Mouse (Mus musculus) stomach, embryonic 16.5 days (tissue): ENCODE measurements around the gene Gucd1. TPM values are rescaled to one million over a fixed set of nuclear protein-coding genes. Genes with fewer than 3 reads are reported as not detected.

Experiments
- ATAC-seq: fragments of 200-750 bp; cut with Nextera tagmentation; 2 replicates; pipeline ENCODE4 v1.8.0; 2017; ENCODE audit warnings: moderate number of reproducible peaks, moderate TSS enrichment; ENCODE audit not compliant: insufficient read depth, low FRiP score
- H3K27ac ChIP-seq: fragments of 300-500 bp; sonication (generic); 2 replicates; pipeline ENCODE4 v1.5.1; 2014; ENCODE audit warnings: low read length
- H3K27me3 ChIP-seq: fragments of 300-500 bp; sonication (generic); 2 replicates; pipeline ENCODE4 v1.6.1; 2014; ENCODE audit warnings: low read length, control low read depth, mixed read lengths; ENCODE audit not compliant: control insufficient read depth, insufficient read depth
- H3K36me3 ChIP-seq: fragments of 300-500 bp; sonication (generic); 2 replicates; pipeline ENCODE4 v1.6.1; 2014; ENCODE audit warnings: low read length; ENCODE audit not compliant: control insufficient read depth, insufficient read depth
- H3K4me1 ChIP-seq: fragments of 300-500 bp; sonication (generic); 2 replicates; pipeline ENCODE4 v1.6.1; 2014; ENCODE audit warnings: low read length, control low read depth, mixed read lengths; ENCODE audit not compliant: control insufficient read depth, insufficient read depth
- H3K4me2 ChIP-seq: fragments of 300-500 bp; sonication (generic); 2 replicates; pipeline ENCODE4 v1.6.1; 2014; ENCODE audit warnings: low read depth, low read length, mixed read lengths
- H3K4me3 ChIP-seq: fragments of 300-500 bp; sonication (generic); replicated peaks from 2 replicates; pipeline ENCODE4 v1.5.1; 2014; ENCODE audit warnings: mild to moderate bottlenecking, low read length
- H3K9ac ChIP-seq: fragments of 300-500 bp; sonication (generic); 2 replicates; pipeline ENCODE4 v1.6.1; 2014; ENCODE audit warnings: low read length
- H3K9me3 ChIP-seq: fragments of 300-500 bp; sonication (generic); replicated peaks from 2 replicates; pipeline ENCODE4 v1.6.1; 2016; ENCODE audit warnings: low read length, control low read depth; ENCODE audit not compliant: control insufficient read depth
- WGBS: fragments of 180-500 bp; shearing (Covaris S2); extraction: QIAGEN DNeasy Blood & Tissue Kit; methylation state at CpG from one replicate; pipeline ENCODE4 v1.1.7; 2014; 5-methylcytosine and 5-hydroxymethylcytosine counted together
- polyA plus RNA-seq: library from polyadenylated mRNA; unstranded; fragments of >200 nt; fragmentation: Nextera tagmentation; extraction: Ambion mirVana; gene quantifications from 2 replicates; pipeline ENCODE4 v1.2.1, GENCODE M21; 2015

Gene Gucd1
- polyA plus RNA-seq, 1 experiment from 2014 or later, result 24.7 TPM

- Histone ChIP-seq H3K27ac (no peak overlapping the region), H3K9ac (no peak overlapping the region), H3K4me1 (no peaks in the 10 kb centered on the region), H3K4me3 (no peak overlapping the region), H3K4me2 (no peak overlapping the region), H3K9me3 (no peaks in the 10 kb centered on the region), H3K27me3 (no peaks in the 10 kb centered on the region), H3K36me3 (no peaks in the 10 kb centered on the region)
- no peak for ATAC-seq
- 78% methylated on average over 2 of the region's 2 CpGs for WGBS
Measured at GRCm38 (mm10) chr10:75490731-75491130, 27.0 kb downstream of the Gucd1 start.

- no peak overlapping the region for H3K27ac ChIP-seq
- WGBS, result 64% methylated on average over 2 of the region's 2 CpGs
- no peaks in the 10 kb centered on the region for H3K4me1 ChIP-seq
- no peak overlapping the region for H3K9ac ChIP-seq
- H3K36me3 ChIP-seq, result no peaks in the 10 kb centered on the region
- no peaks in the 10 kb centered on the region for H3K27me3 ChIP-seq
- H3K9me3 ChIP-seq, result no peaks in the 10 kb centered on the region
- H3K4me3 ChIP-seq, result no peak overlapping the region
- H3K4me2 ChIP-seq, result no peak overlapping the region
- no peak for ATAC-seq
Measured at GRCm38 (mm10) chr10:75489522-75489921, 28.2 kb downstream of the Gucd1 start.

GRCm38 (mm10) chr10:75487131-75487530 lies 30.6 kb downstream of the Gucd1 start:
- Histone ChIP-seq H3K36me3 (no peaks in the 10 kb centered on the region), H3K9ac (no peak overlapping the region), H3K4me3 (no peak overlapping the region), H3K27me3 (no peaks in the 10 kb centered on the region), H3K4me1 (no peaks in the 10 kb centered on the region), H3K27ac (no peak overlapping the region), H3K9me3 (no peaks in the 10 kb centered on the region), H3K4me2 (no peak overlapping the region)
- no peak for ATAC-seq
- WGBS, result 66% methylated on average over 3 of the region's 3 CpGs

GRCm38 (mm10) chr10:75486086-75486979 lies 31.4 kb downstream of the Gucd1 start:
- ATAC-seq, result no peak
- 49% methylated on average over 9 of the region's 9 CpGs for WGBS
- no peaks in the 10 kb centered on the region for H3K36me3 ChIP-seq
- H3K9me3 ChIP-seq, result no peaks in the 10 kb centered on the region
- H3K4me2 ChIP-seq, result no peak overlapping the region
- H3K27ac ChIP-seq, result no peak overlapping the region
- no peak overlapping the region for H3K9ac ChIP-seq
- H3K4me1 ChIP-seq, result no peaks in the 10 kb centered on the region
- no peaks in the 10 kb centered on the region for H3K27me3 ChIP-seq
- H3K4me3 ChIP-seq, result no peak overlapping the region

- no peaks in the 10 kb centered on the region for H3K9me3 ChIP-seq
- no peaks in the 10 kb centered on the region for H3K4me1 ChIP-seq
- H3K9ac ChIP-seq, result no peak overlapping the region
- H3K27ac ChIP-seq, result no peak overlapping the region
- no peaks in the 10 kb centered on the region for H3K36me3 ChIP-seq
- no peak overlapping the region for H3K4me2 ChIP-seq
- H3K27me3 ChIP-seq, result no peaks in the 10 kb centered on the region
- WGBS, result 46% methylated on average over 6 of the region's 6 CpGs
- H3K4me3 ChIP-seq, result no peak overlapping the region
- ATAC-seq, result no peak
Measured at GRCm38 (mm10) chr10:75484767-75485166, 33.0 kb downstream of the Gucd1 start.

- Histone ChIP-seq H3K9ac (no peak overlapping the region), H3K4me1 (no peaks in the 10 kb centered on the region), H3K4me2 (no peak overlapping the region), H3K27me3 (no peaks in the 10 kb centered on the region), H3K4me3 (no peak overlapping the region), H3K36me3 (no peaks in the 10 kb centered on the region), H3K27ac (no peak overlapping the region), H3K9me3 (no peaks in the 10 kb centered on the region)
- 84% methylated on average over 6 of the region's 6 CpGs for WGBS
- no peak for ATAC-seq
Measured at GRCm38 (mm10) chr10:75484066-75484465, 33.7 kb downstream of the Gucd1 start.

GRCm38 (mm10) chr10:75482919-75483483 lies 34.8 kb downstream of the Gucd1 start:
- Histone ChIP-seq H3K9me3 (no peaks in the 10 kb centered on the region), H3K4me3 (no peak overlapping the region), H3K36me3 (no peaks in the 10 kb centered on the region), H3K9ac (no peak overlapping the region), H3K27me3 (no peaks in the 10 kb centered on the region), H3K27ac (no peak overlapping the region), H3K4me2 (no peak overlapping the region), H3K4me1 (no peaks in the 10 kb centered on the region)
- no peak for ATAC-seq
- 87% methylated on average over 11 of the region's 11 CpGs for WGBS

- Histone ChIP-seq H3K4me1 (no peaks in the 10 kb centered on the region), H3K36me3 (no peaks in the 10 kb centered on the region), H3K27ac (no peak overlapping the region), H3K4me2 (no peak overlapping the region), H3K4me3 (no peak overlapping the region), H3K9me3 (no peaks in the 10 kb centered on the region), H3K27me3 (no peaks in the 10 kb centered on the region), H3K9ac (no peak overlapping the region)
- WGBS, result 80% methylated on average over 5 of the region's 5 CpGs
- ATAC-seq, result no peak
Measured at GRCm38 (mm10) chr10:75482271-75482670, 35.5 kb downstream of the Gucd1 start.

GRCm38 (mm10) chr10:75481703-75482102 lies 36.1 kb downstream of the Gucd1 start:
- Histone ChIP-seq H3K27ac (no peak overlapping the region), H3K4me3 (no peak overlapping the region), H3K27me3 (no peaks in the 10 kb centered on the region), H3K9ac (no peak overlapping the region), H3K36me3 (no peaks in the 10 kb centered on the region), H3K9me3 (no peaks in the 10 kb centered on the region), H3K4me1 (no peaks in the 10 kb centered on the region), H3K4me2 (no peak overlapping the region)
- ATAC-seq, result no peak
- 65% methylated on average over 4 of the region's 4 CpGs for WGBS
